ENCODE assay signal across 12 mouse cellular contexts in genomic region chrX:94030081-94030480, GRCm38 (mm10).
"Had no signal": no experiment of that assay in that cellular context is flagged by ENCODE, and none has a peak within 500 bp of the region (broad histone marks: within the 10 kb centered on the region; RNA-seq: fewer than 3 reads in every experiment).

No protein-coding gene starts in this region.

- DNase-seq: left cerebral cortex, postnatal 4 days; liver; liver, embryonic 13.5 days; liver, postnatal 0 days; lung, adult 18-20 months; lung, adult 2 months; lung, embryonic 14.5 days; lung, postnatal 10 days; lung, postnatal 14 days; lung, postnatal 36 days; lung, postnatal 4 days; midbrain, embryonic 14.5 days had no signal
